Mouse (Mus musculus) small intestine, adult 2 months (tissue): ENCODE measurements around the gene Psmb4. TPM values are rescaled to one million over a fixed set of nuclear protein-coding genes. Genes with fewer than 3 reads are reported as not detected.

Experiments used
- H3K27ac ChIP-seq: fragments of 200-500 bp; 2 replicates; pipeline ENCODE4 v1.5.1; 2012; ENCODE audit warnings: low read depth, low read length, control low read depth, inconsistent platforms; ENCODE audit not compliant: insufficient read depth
- H3K27me3 ChIP-seq: fragments of 200-500 bp; 2 replicates; pipeline ENCODE4 v1.6.1; 2012; ENCODE audit warnings: mild to moderate bottlenecking, moderate library complexity, low read length, inconsistent platforms; ENCODE audit not compliant: control insufficient read depth, insufficient read depth
- H3K36me3 ChIP-seq: fragments of 200-500 bp; 2 replicates; pipeline ENCODE4 v1.6.1; 2012; ENCODE audit warnings: mild to moderate bottlenecking, low read length, control low read depth, inconsistent platforms; ENCODE audit not compliant: control insufficient read depth, insufficient read depth
- H3K4me1 ChIP-seq: fragments of 200-500 bp; 2 replicates; pipeline ENCODE4 v1.6.1; 2012; ENCODE audit warnings: low read length, inconsistent platforms, mixed read lengths; ENCODE audit not compliant: control insufficient read depth, insufficient read depth, insufficient read length
- H3K4me3 ChIP-seq: fragments of 200-500 bp; 2 replicates; pipeline ENCODE4 v1.5.1; 2012; ENCODE audit warnings: low read depth, mild to moderate bottlenecking, control low read depth, inconsistent platforms, low read length, moderate library complexity
- CTCF ChIP-seq: fragments of 200-500 bp; IDR thresholded peaks from 2 replicates; pipeline ENCODE4 v1.5.1; 2012; ENCODE audit warnings: low read depth, mild to moderate bottlenecking, control low read depth, inconsistent platforms, low read length, moderate library complexity, mixed read lengths; ENCODE audit not compliant: insufficient replicate concordance, insufficient read length; ENCODE audit errors: extremely low read depth
- POLR2A ChIP-seq: fragments of 200-500 bp; IDR thresholded peaks from 2 replicates; pipeline ENCODE4 v1.6.1; 2012; ENCODE audit warnings: low read depth, mild to moderate bottlenecking, control low read depth, inconsistent platforms, low read length, moderate library complexity
- WGBS: fragments of 180-500 bp; shearing (Covaris S2); methylation state at CpG from one replicate; pipeline ENCODE4 v1.1.7; 2018; 5-methylcytosine and 5-hydroxymethylcytosine counted together
- polyA plus RNA-seq: library from polyadenylated mRNA; depleted of rRNA; stranded (reverse); fragments of >200 nt; gene quantifications from 2 replicates; pipeline ENCODE4 v1.2.3, GENCODE M21; 2012

The Psmb4 gene
- polyA plus RNA-seq, 1 experiment, result 173 TPM

- Histone ChIP-seq H3K4me1 (peaks cover 6% of the 10 kb centered on the region; the same call in 1 of the 2 replicates), H3K27me3 (no peaks in the 10 kb centered on the region), H3K36me3 (peaks cover 59% of the 10 kb centered on the region), H3K27ac (no peak overlapping the region), H3K4me3 (no peak overlapping the region)
- 79% methylated on average over 3 of the region's 3 CpGs for WGBS
- TF ChIP-seq POLR2A, result no peak
- no peak for TF ChIP-seq CTCF
Measured at GRCm38 (mm10) chr3:94882579-94882978, 4.2 kb downstream of the Psmb4 start.

- TF ChIP-seq CTCF, result no peak
- no peak for TF ChIP-seq POLR2A
- 77% methylated on average over 4 of the region's 4 CpGs for WGBS
- H3K27me3 ChIP-seq, result no peaks in the 10 kb centered on the region
- H3K27ac ChIP-seq, result no peak overlapping the region
- no peak overlapping the region for H3K4me3 ChIP-seq
- peaks cover 6% of the 10 kb centered on the region; the same call in 1 of the 2 replicates for H3K4me1 ChIP-seq
- H3K36me3 ChIP-seq, result peaks cover 66% of the 10 kb centered on the region
Measured at GRCm38 (mm10) chr3:94881840-94882239, 4.9 kb downstream of the Psmb4 start.

GRCm38 (mm10) chr3:94878618-94879017 lies 8.1 kb downstream of the Psmb4 start:
- no peak overlapping the region for H3K4me3 ChIP-seq
- no peaks in the 10 kb centered on the region for H3K4me1 ChIP-seq
- H3K27me3 ChIP-seq, result no peaks in the 10 kb centered on the region
- 87% methylated on average over 6 of the region's 6 CpGs for WGBS
- peaks cover 76% of the 10 kb centered on the region for H3K36me3 ChIP-seq
- H3K27ac ChIP-seq, result no peak overlapping the region
- TF ChIP-seq POLR2A, result no peak
- no peak for TF ChIP-seq CTCF

GRCm38 (mm10) chr3:94869011-94869410 lies 17.8 kb downstream of the Psmb4 start:
- no peaks in the 10 kb centered on the region for H3K27me3 ChIP-seq
- no peak overlapping the region for H3K27ac ChIP-seq
- H3K4me3 ChIP-seq, result no peak overlapping the region
- WGBS, result 51% methylated on average over 3 of the region's 3 CpGs
- peaks cover 51% of the 10 kb centered on the region for H3K36me3 ChIP-seq
- H3K4me1 ChIP-seq, result no peaks in the 10 kb centered on the region
- no peak for TF ChIP-seq CTCF
- no peak for TF ChIP-seq POLR2A

GRCm38 (mm10) chr3:94859471-94859870 lies 27.3 kb downstream of the Psmb4 start:
- TF ChIP-seq CTCF (no peak), POLR2A (no peak)
- H3K27me3 ChIP-seq, result no peaks in the 10 kb centered on the region
- H3K27ac ChIP-seq, result no peak overlapping the region
- WGBS, result 60% methylated on average over 2 of the region's 2 CpGs
- H3K4me3 ChIP-seq, result no peak overlapping the region
- no peaks in the 10 kb centered on the region for H3K4me1 ChIP-seq
- H3K36me3 ChIP-seq, result peaks cover 42% of the 10 kb centered on the region

GRCm38 (mm10) chr3:94852215-94852614 lies 34.5 kb downstream of the Psmb4 start:
- Histone ChIP-seq H3K4me3 (no peak overlapping the region), H3K36me3 (peaks cover 16% of the 10 kb centered on the region), H3K27me3 (no peaks in the 10 kb centered on the region), H3K4me1 (no peaks in the 10 kb centered on the region), H3K27ac (no peak overlapping the region)
- 75% methylated on average over 3 of the region's 3 CpGs for WGBS
- TF ChIP-seq CTCF (no peak), POLR2A (no peak)

GRCm38 (mm10) chr3:94851731-94852130 lies 35.0 kb downstream of the Psmb4 start:
- TF ChIP-seq CTCF, result no peak
- no peak for TF ChIP-seq POLR2A
- peaks cover 16% of the 10 kb centered on the region for H3K36me3 ChIP-seq
- no peak overlapping the region for H3K4me3 ChIP-seq
- 46% methylated on average over 3 of the region's 3 CpGs for WGBS
- H3K27me3 ChIP-seq, result no peaks in the 10 kb centered on the region
- no peaks in the 10 kb centered on the region for H3K4me1 ChIP-seq
- no peak overlapping the region for H3K27ac ChIP-seq
